Mouse (Mus musculus): Measurements from ENCODE around the gene Jdp2.
"Not testable (repeated sequence)": the region's sequence is repeated elsewhere in the genome, so short reads cannot be mapped to it uniquely, and the experiment has no call there.

The Jdp2 gene

DNA sequence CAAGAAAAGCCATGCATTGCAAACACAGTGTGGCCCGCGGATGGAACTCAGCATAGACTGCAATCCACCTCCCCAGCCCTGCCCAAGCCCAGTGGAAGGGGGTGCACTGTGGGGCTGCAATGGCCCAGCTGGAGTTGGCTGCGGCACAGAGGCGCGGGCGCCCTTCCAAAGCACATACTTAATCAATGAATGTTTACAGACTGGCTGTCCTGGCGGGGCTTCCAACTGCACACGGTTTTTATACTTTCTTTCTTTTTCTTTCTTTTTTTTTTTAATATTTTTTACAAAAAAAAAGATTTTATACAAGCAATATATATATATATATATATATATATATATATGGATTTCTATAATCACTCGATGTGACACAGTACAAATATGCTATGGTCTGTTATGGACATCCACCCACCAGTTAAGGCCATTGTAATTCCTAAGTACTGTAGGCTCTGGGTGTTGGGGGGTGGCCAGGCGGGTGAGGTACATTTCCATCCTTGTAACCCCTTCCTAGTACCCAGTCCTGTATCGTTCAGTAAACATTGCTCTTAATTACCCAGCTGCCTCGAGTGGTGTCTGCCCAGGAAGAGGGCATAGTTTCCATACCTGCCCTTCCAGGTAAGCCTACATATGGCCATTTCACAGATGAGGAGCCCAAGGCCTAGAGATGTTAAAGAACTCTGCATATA lies 40.6 kb downstream of the Jdp2 start:
- DNase-seq = peak; percentile 94

DNA sequence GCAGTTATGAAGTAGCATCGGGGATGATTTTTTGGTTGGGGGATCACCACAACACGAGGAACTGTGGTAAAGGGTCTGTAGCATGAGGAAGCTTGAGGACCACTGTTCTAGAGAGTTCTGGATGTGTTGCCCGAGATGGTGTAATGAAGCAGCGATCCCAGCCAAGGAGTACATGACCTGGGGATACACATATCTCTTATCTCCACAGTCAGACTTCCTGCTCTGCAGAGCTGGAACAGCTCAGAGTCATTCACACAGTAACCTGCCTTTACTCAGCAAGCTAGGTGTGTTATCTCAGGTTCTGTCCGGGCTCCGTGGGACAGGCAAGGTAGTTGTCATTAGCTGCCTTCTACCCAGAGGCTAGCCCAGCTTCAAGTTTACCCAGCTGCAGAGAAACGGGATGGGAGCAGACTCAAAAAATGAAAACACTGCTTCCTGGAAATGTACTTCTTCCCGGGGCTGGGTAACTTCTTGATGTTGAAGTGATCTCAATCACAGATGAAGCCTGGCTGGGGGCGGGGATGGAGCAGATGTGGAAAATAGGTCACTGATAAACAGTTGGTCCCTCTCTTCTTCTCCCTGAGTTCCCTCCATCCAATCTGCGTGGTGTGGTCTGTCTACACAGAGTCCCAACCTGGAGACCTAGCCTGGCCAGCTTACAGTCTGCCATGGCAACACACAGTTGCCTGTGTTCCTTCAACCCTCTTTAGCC lies 42.2 kb downstream of the Jdp2 start:
- DNase-seq = peak; percentile 34

DNA sequence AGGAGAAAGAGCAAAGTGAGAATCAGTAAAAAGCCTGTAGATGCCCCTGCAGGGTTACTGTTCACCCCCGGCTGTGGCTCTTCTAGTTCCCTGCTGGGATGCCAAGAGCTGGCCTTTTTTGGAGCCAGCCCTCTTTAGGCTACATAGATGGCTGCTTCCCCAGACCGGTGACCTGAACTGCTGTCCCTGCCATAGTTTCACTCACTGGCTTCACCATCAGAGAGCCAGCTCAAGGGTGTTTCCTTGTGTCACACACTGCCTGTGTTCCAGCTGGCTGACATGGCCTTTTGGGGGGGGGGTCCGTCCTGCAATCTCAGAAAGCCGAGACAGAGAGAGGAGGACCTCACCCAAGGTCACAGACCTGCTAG lies 42.7 kb downstream of the Jdp2 start:
- no peak for DNase-seq

DNA sequence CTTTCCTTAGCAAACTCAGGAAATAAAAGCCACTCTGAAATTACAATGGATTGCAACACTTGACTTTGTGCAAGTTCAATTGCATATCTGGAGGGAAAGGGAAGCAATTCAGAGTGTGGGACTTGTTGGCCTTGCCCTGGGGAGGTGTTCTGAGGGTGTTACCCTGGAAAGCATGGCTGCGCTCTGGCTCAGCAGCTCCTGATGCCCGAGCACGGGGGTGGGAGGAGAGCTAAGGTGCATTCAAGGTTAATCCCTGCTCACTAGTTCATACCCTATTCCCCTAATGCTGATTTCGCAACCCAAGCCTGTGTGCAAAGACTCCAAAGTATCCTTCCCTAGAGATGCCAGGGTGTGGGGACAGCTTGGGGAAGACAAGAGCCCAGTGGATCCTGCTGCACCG lies 44.9 kb downstream of the Jdp2 start:
- DNase-seq = no peak

DNA sequence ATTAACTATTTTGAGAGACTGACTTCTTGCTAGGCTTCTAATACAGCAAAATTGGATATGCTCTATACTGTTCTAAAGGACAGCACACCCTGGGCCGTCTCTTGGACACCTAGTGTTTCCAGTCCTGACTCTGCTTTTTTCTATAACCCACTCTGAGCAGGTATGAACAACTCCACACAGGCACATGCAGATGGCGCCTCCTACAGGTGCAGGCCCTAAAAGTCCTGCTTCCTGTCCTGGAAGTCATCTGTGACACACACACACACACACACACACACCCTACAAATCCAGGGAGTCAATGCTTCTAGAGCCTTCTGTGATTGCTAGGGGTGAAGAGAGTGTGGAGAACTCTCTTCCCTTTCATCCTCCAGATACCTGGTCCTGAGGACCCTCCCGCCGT lies 46.8 kb downstream of the Jdp2 start:
- DNase-seq = peak; percentile 64

DNA sequence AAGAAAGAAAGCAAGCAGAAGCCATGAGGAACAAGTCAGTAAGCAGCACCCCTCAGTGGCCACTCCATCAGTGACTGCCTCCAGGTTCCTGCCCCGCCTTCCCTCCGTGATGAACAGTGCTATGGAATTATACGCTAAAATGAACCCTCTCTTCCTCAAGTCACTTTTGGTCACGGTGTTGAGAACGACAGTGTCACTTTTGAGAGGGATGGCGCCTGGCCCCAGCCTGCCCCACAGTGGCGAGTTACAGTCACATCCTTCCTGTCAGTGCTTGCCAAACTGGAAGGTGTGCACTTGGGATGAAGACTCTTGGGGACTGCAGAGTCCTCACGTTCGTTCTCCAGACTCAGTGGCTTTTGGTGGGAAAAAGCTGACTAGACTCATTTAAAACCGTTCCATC lies 48.5 kb downstream of the Jdp2 start:
- peak; percentile 56 for DNase-seq

DNA sequence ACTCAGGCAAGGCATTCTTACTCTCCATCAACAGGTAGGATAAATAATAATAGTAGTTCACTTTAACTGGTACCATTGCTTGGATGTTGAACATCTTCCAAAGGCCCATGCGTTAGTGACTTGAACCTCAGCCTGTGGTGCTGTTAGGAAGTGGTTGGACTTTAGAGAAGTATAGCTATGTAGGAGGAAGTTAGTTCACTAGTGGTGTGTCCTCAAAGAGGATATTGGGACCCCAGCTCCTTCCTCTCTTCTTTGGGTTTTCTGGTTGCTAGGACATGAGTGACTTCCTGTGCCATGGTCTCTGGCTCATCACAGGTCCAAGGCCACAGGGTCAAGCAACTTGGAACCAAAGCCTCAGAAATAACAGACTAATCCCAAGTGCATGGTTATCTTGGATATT lies 49.1 kb downstream of the Jdp2 start:
- DNase-seq = no peak

DNA sequence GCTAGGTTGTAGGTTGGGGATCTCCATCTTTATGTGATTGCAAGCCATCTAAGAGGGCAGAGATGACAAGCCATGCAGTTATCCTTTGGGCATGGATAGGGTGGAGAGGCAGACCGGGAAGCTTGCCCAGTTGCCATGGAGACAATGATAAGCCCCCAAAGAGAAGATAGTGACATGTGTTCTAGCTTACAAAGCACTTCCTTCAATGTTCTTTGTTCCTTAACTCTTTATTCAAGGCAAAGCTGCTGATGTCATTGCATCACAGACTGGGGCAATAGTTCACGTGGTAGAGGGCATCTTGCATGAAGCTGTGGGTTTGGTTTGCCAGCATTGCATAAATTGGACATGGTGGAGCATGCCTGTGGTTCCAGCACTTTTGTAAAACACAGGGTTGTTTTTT lies 60.5 kb downstream of the Jdp2 start:
- DNase-seq = no peak

DNA sequence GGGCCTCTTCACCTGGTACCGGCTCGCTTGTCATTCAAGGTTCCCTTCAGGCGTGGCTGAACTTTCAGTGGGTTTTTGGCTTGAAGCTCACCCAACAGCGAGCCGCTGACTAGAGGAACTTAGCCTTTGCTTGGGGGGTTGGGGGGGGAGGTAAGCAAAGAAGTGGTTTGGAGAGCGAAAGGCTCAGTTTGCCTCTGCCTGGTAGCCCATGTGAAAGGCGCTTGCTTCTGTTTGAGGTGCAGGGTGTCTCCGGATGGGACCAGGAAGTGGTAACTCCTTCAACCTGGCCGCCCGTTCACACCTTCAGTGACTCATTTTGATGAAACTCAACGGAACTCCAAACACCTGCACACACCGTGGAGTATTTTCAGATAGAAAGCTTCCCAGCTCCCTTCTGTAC lies 62.0 kb downstream of the Jdp2 start:
- no peak for DNase-seq

DNA sequence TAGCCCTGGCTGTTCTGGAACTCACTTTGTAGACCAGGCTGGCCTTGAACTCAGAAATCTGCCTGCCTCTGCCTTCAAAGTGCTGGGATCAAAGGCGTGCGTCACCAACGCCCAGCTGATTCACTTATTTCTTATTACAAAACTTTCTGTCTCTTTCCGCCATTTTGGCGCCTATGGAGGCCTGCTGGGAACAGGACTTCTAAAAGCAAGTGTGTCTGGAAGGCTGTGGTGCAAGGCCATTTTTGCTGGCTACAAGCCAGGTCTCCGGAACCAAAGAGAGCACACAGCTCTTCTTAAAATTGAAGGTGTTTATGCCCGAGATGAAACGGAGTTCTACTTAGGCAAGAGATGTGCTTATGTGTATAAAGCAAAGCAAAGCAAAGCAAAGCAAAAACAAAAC lies 63.4 kb downstream of the Jdp2 start:
- DNase-seq = not testable (repeated sequence)

DNA sequence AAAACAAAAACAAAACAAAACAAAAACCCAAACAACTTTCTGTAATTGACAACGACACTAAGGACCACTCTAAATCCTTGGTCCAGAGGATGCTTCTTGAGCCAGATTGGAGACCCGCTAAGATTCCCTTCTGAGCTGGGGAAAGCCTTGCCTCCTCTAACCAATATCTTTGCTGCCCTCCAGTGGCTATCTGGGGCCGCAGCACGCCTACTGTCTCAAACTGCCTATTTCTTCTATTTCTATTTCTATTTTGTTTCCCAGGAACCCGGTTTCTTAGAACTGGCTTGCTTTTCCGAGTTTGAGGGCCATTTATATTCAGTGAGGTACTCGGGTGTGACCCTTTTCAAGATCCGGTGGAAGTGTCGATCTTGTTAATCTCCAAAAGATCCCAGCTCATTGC lies 64.1 kb downstream of the Jdp2 start:
- DNase-seq = peak; percentile 85

DNA sequence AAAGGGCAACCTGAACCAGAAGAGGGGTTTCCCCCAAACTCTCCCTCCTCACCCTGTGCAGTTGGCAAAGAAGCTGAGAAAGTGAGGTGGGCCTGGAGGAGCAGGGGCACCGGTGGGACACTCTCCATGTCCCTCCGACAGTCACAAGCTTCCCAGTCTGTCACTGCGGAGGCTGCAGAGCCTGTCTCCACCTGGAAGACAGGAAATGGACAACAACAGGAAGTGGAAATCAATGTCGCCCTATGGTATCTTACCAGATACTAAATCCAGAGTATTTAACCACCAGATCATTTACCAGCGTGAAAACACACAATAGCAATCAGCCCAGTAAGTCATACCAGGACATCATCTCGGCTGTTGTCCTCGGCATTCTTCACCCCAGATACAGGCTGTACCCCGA lies 67.3 kb downstream of the Jdp2 start:
- DNase-seq = no peak

DNA sequence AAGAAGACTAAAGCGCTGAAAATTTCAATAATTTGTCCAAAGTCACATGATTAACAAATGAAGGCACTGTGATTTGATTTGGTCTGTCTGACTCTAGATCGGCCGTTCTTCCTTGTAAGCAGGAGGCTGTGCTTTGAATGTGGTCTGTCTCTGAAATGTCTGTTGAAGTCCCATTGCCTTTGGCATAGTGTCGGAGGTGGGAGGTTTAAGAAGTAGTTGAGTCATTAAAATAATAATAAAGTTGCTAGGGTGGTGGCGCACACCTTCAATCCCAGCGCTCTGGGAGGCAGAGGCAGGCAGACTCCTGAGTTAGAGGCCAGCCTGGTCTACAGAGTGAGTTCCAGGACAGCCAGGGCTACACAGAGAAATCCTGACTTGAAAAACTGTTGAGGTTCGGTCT lies 68.2 kb downstream of the Jdp2 start:
- no peak for DNase-seq

DNA sequence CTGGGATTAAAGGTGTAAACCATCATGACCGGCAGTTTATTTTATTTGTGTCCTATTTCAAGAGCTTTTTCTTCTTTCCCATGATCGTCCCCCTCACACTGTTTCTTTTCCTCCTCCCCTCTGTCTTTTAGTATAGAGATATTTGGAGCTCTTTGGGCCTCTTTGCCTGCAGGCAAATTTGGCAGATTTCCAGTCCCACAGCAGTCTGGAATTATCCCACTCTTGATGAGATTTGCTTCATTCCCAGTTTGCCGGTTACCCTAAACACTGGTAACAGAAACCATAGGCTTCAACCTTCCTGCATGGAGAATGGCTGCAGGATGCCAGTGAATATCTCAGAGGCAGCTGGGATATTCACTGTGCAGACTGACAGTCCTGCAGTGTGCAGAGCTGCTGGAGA lies 69.9 kb downstream of the Jdp2 start:
- no peak for DNase-seq

DNA sequence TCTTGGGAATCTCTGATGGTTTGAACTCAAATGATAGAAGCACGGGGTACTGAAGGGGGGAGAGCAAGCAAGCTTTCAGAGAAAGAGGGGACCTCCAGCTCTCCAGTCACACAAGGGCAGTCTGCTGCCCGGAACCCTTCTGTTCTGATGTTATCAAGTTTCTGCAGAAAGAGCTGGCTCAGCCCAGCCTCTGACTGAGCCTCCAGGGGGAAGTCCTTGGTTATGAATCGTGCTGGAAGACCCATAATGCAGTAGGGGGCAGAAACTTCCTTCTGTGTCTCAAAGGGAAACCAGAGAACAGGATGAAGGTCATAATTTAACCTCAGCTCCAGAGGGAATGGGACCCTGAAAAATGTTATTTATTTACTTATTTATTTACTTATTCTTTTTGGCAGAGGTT lies 71.3 kb downstream of the Jdp2 start:
- no peak for DNase-seq

DNA sequence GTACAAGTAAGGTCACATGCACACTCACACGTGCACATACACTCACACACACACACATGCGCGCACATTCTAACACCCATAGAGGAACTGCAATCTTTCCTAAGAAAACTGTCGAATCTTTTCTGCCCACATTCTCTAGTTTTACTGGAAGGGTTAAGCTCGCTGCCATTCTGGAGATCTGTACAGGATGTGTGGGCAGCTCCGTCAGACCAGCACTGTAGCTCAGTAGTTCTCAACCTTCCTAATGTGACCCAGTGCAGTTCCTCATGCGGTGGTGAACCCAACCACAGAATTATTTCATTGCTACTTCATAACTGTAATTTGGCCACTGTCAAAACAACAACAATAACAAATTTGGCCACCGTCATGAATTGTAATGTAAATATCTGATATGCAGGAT lies 75.1 kb downstream of the Jdp2 start:
- no peak for DNase-seq

DNA sequence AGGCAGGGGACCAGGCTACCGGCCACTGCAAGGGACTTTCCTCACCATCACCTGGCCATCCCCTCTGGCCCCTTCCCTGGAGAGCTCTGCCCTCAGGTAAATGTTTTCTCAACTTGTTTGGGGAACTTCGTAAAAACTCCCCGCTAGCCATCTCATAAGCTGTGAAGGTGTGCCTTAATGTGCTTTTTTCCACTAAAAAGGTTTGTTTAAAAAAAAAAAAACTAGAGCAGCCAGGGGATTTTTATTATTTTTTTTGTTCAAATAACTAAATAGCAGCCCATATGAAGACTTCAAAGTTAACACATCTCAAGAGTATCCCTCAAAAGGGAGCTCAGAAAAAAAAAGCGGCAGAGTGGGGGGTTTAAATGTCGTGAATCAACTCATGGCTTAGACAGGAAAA lies 80.3 kb downstream of the Jdp2 start:
- no peak for DNase-seq

DNA sequence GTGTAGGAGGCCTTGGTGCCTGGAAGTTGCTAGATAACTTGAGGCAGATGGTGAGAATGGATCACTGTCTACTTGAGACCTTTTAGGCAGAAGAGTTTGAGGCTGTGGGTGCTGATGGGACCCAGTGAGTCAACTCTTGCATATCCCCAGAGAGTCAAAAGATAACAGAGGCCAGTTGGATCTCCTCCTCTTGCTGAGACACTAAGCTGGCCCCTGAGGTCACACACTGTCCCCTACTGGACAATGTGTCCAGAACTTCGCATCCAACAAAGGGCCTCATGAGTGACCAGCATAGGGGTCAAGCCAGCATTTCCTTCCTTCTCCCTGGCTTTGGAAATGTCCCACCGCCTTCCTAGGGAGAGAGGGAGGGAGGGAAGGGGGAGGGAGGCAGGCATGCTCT lies 81.0 kb downstream of the Jdp2 start:
- DNase-seq = no peak

DNA sequence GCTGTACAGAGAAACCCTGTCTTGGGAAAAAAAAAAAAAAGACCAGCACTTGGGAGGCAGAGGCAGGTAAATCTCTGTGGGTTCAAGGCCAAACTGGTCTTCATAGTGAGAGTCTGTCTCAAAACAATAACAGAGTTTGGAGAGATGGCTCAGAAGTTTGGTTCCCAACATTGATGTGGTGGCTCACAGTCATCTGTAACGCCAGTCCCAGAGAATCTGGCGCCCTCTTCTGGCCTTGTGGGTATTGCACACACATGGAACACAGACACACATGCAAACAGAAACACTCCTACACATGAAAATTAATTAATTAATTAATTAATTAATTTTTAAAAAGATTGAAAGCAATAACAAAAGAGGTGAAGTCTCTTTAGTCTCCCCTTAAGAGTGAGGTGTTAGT lies 83.5 kb downstream of the Jdp2 start:
- DNase-seq = no peak

DNA sequence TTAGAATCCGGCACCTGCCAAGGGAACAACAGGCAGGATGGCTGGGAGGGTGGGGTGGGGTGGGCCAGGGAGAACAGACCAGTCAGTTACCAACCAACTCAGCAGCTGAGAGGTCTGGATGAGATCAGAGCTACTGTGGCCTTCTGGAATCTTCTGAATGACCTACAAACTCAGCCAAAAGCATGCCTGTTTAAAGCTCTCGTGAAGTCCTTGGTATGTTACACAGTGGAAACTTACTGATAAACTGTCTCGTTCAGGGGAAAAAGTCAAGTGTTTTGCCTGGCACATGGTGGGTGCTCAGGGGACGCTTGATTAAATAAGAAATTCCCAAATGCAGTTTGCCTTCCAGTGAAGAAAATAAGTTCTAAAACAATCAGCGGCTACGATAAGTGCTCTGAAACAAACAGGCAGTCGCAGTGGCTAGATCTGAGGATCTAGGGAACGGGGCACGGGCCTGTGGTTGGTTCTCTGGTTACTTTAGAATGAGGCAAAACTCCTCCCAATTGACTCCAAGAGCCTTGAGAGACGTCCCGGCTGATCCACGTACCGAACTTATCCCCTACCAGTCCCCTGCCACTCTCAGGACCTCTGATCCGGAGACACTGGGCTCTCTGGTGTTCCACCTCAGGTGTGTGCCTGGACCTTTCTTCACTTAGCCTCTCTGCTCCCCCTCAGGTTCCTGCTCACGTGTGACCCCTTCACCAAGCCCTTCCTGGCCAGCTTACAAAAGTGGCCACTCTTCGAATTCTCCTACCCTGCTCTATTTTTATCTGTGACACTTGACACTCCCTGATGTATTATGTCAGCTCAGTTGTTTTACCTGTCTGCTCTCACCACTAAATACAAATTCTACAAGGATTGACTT lies 85.8 kb downstream of the Jdp2 start:
- DNase-seq = no peak

DNA sequence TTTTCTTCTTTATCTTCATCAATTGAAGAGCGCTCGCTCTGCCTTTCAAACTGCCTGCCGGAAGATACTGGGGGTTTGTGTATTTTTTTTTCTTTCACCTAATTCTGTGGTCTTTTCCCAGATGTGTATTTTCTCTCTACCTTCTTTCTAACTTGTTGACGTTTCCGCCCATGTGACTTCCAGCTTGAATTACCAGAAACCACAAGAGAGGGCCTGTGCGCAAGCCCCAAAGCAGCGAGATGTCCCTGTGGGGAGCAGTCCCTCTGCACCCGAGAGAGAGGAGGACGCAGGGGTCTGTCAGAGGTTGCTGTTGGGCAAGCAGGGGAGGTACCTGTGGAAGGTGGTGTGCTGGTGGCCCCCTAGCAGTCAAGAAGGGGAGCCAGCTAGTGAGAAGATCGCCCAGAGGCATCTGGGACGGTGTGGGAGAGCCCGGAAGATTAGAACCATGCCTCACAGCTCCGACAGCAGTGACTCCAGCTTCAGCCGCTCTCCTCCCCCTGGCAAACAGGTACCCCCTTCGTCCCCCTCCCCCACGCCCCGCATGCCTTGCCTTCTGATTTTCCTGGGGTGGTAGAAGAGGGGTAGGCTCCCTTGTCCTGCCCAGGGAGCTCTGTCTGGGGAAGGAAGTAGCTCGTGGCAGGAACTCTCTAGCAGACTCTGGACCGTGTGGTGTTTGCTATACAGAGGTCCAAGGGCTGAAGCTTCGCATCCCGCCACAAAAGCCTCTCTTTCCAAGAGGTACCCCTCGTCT lies 87.8 kb downstream of the Jdp2 start, which contains the start of gene Batf:
Gene Batf, plus strand, starts transcription at position 204 of the 751 bp plus-strand sequence.
- DNase-seq = no peak

DNA sequence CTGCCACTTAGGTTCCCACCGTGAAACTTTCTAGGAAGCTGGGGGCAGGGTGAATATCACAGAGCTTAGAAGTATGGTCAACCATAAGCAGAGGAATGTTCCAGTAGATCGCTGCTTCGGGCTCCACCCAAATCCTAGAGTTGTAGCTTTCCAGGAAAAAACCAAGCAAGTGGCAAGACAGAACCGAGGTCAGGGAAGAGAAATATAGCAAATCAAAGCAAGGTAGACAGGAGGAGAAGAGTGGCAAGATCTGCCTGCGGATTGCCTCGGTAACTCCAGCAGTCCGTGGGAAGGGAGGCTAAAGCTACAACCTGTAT lies 88.3 kb downstream of the Jdp2 start:
- DNase-seq = no peak

DNA sequence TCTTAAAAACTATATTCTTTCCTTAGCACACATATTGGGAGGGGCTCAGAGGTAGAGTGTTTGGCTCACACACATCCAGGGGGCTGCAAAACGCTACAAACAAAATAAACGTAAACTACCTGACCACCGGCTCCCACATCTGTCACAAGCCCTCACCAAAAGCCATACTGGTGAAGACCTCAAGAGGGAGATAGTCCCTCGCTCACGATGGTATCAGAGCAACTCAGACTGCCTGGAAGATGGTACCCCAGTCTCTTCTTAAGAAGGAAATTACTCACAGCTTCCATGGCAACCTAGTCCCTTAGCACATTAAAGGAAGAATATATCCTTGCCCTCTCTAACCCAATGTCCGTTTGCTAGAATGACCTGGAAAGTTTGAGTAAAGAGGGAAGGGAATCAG lies 89.0 kb downstream of the Jdp2 start:
- no peak for DNase-seq

All from lung, postnatal 14 days (tissue).